Mouse (Mus musculus) heart, embryonic 11.5 days (tissue): ENCODE measurements around the gene Gm45021. TPM values are rescaled to one million over a fixed set of nuclear protein-coding genes. Genes with fewer than 3 reads are reported as not detected.
"Not testable (repeated sequence)": the region's sequence is repeated elsewhere in the genome, so short reads cannot be mapped to it uniquely, and the experiment has no call there.

Experiments used
- ATAC-seq: fragments of 200-750 bp; cut with Nextera tagmentation; replicated peaks from 2 replicates; pipeline ENCODE4 v1.8.0; 2017; ENCODE audit warnings: moderate library complexity; ENCODE audit not compliant: insufficient number of reproducible peaks, low FRiP score, low TSS enrichment
- H3K27ac ChIP-seq: fragments of 300-500 bp; sonication (generic); 2 replicates; pipeline ENCODE4 v1.5.1; 2014; ENCODE audit warnings: mild to moderate bottlenecking, low read depth, low read length
- H3K27me3 ChIP-seq: fragments of 300-500 bp; sonication (generic); 2 replicates; pipeline ENCODE4 v1.6.1; 2014; ENCODE audit warnings: mild to moderate bottlenecking, low read length, mixed read lengths; ENCODE audit not compliant: control insufficient read depth, insufficient read depth
- H3K36me3 ChIP-seq: fragments of 300-500 bp; sonication (generic); 2 replicates; pipeline ENCODE4 v1.6.1; 2014; ENCODE audit warnings: mild to moderate bottlenecking, low read length, moderate library complexity, mixed read lengths; ENCODE audit not compliant: control insufficient read depth, insufficient read depth
- H3K4me1 ChIP-seq: fragments of 300-500 bp; sonication (generic); 2 replicates; pipeline ENCODE4 v1.6.1; 2014; ENCODE audit warnings: low read length; ENCODE audit not compliant: control insufficient read depth, insufficient read depth
- H3K4me2 ChIP-seq: fragments of 300-500 bp; sonication (generic); 2 replicates; pipeline ENCODE4 v1.6.1; 2014; ENCODE audit warnings: mild to moderate bottlenecking, moderate library complexity
- H3K4me3 ChIP-seq: fragments of 300-500 bp; sonication (generic); 2 replicates; pipeline ENCODE4 v1.5.1; 2014; ENCODE audit warnings: low read depth, low read length
- H3K9ac ChIP-seq: fragments of 300-500 bp; sonication (generic); 2 replicates; pipeline ENCODE4 v1.6.1; 2014; ENCODE audit warnings: mild to moderate bottlenecking, low read depth, low read length, moderate library complexity
- H3K9me3 ChIP-seq: fragments of 300-500 bp; sonication (generic); replicated peaks from 2 replicates; pipeline ENCODE4 v1.6.1; 2016; ENCODE audit warnings: low read length; ENCODE audit not compliant: control insufficient read depth
- WGBS: fragments of 180-500 bp; shearing (Covaris S2); extraction: QIAGEN DNeasy Blood & Tissue Kit; methylation state at CpG from one replicate; pipeline ENCODE4 v1.1.7; 2014; ENCODE audit not compliant: insufficient replicate concordance; 5-methylcytosine and 5-hydroxymethylcytosine counted together
- polyA plus RNA-seq: library from polyadenylated mRNA; unstranded; fragments of >200 nt; fragmentation: Nextera tagmentation; extraction: Ambion mirVana; gene quantifications from 2 replicates; pipeline ENCODE4 v1.2.1, GENCODE M21; 2014

Gene Gm45021
- polyA plus RNA-seq, 1 experiment from 2014 or later: 1.3 TPM

- Histone ChIP-seq H3K9ac (no peak overlapping the region), H3K27me3 (no peaks in the 10 kb centered on the region), H3K4me2 (no peak overlapping the region), H3K36me3 (peaks cover 6% of the 10 kb centered on the region; the same call in 1 of the 2 replicates), H3K9me3 (no peaks in the 10 kb centered on the region), H3K4me3 (no peak overlapping the region), H3K27ac (no peak overlapping the region), H3K4me1 (no peaks in the 10 kb centered on the region)
- WGBS: 89% methylated on average over 5 of the region's 5 CpGs
- no peak for ATAC-seq
Observed at GRCm38 (mm10) chr6:48614756-48615155, 25.3 kb downstream of the Gm45021 start.

- H3K27me3 ChIP-seq: no peaks in the 10 kb centered on the region; the same call in 1 of the 2 replicates
- no peak overlapping the region for H3K9ac ChIP-seq
- no peak overlapping the region for H3K4me2 ChIP-seq
- no peak overlapping the region for H3K27ac ChIP-seq
- H3K9me3 ChIP-seq: no peaks in the 10 kb centered on the region
- H3K4me1 ChIP-seq: no peaks in the 10 kb centered on the region
- ATAC-seq: no peak
- H3K4me3 ChIP-seq: no peak overlapping the region
- peaks cover 16% of the 10 kb centered on the region for H3K36me3 ChIP-seq
- 85% methylated on average over 30 of the region's 30 CpGs for WGBS
Observed at GRCm38 (mm10) chr6:48620031-48620430, 30.6 kb downstream of the Gm45021 start.

DNA sequence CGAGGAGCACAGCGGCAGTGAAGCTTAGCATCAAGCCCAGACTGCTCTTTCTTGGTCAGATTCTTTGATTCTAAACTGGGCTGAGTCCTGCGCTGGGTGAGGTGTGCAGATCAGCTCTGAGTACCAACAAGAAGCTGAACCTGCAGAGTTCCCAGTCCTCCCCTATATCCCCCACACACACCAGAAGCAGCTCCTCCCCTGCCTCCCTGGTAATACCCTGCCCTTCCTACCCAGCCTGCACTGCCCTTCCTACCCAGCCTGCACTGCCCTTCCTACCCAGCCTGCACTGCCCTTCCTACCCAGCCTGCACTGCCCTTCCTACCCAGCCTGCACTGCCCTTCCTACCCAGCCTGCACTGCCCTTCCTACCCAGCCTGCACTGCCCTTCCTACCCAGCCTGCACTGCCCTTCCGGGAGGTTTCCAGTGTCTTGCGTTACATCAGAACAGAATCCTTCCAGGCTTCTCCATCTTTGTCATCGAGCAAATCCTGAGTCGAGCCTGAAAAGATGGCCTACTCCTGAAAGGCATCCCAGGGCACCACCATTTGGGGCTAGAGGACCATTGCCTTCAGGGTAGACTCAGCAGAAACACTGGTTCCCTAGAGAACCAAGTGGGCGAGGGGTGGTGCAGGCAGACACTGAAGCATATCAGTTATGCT lies 32.9 kb downstream of the Gm45021 start:
- not testable (repeated sequence) for H3K27ac ChIP-seq, ATAC-seq, H3K9ac ChIP-seq, H3K4me2 ChIP-seq, H3K4me3 ChIP-seq, H3K4me1 ChIP-seq, H3K9me3 ChIP-seq
- 83% methylated on average over 8 of the region's 8 CpGs for WGBS
- peaks cover 14% of the 10 kb centered on the region for H3K27me3 ChIP-seq
- H3K36me3 ChIP-seq: peaks cover 16% of the 10 kb centered on the region

DNA sequence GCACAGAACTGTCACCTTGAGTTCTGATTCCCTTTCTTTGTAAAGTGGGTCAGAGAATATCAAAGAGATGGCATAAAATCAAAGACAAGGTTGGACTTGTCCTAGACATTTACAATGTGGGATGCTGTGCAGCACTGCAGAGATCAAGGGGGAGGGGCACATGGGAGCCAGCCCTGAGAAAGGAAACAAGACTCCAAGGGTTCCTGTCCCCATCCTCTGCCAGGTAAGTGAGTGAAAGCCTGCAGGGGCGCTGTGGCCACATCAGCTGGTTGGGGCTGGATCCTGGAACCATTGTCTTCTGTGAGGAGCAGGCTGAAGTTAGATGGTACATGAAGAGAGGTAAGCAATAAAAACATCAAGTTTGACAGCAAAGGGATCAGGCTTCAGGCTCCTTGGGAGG lies 34.0 kb downstream of the Gm45021 start:
- no peak for ATAC-seq
- H3K4me1 ChIP-seq: peaks cover 11% of the 10 kb centered on the region
- 17% methylated on average over 1 of the region's 1 CpGs for WGBS
- no peak overlapping the region for H3K4me2 ChIP-seq
- no peaks in the 10 kb centered on the region for H3K9me3 ChIP-seq
- H3K4me3 ChIP-seq: no peak overlapping the region
- peaks cover 25% of the 10 kb centered on the region for H3K27me3 ChIP-seq
- H3K9ac ChIP-seq: no peak overlapping the region
- H3K27ac ChIP-seq: no peak overlapping the region
- peaks cover 16% of the 10 kb centered on the region for H3K36me3 ChIP-seq

DNA sequence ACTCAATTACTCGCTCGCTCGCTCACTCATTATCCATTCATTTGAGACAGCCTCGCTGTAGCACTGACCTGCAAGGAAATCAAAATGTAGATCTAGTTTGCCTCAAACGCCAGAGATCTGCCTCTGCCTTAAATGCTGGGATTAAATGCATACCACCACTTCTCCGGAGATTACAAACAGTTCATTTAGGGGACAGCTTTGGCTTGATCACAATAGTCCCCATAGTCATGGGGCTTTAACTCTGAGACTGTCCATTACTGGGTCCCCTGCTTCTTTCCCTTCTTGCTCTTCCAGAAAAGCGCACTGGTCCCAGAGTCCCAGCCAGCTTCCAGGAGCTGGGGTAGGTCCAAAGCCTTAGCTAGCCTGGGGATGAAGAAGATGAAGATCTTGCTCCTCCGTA lies 37.1 kb downstream of the Gm45021 start, which contains the start of gene AI854703:
Gene AI854703 (plus strand): TSS at position 301 of the 400 bp plus-strand sequence.
- peaks cover 21% of the 10 kb centered on the region for H3K4me1 ChIP-seq
- peak within 1 kb of the TSS; percentile 48 for H3K4me3 ChIP-seq
- H3K9me3 ChIP-seq: no peaks in the 10 kb centered on the region
- no peak within 1 kb of the TSS for H3K27ac ChIP-seq
- no peaks in the 10 kb centered on the region for H3K36me3 ChIP-seq
- ATAC-seq: no peak
- WGBS: 41% methylated on average over 8 of the region's 8 CpGs
- H3K9ac ChIP-seq: peak within 1 kb of the TSS; percentile 69
- peak within 1 kb of the TSS; percentile 79 for H3K4me2 ChIP-seq
- H3K27me3 ChIP-seq: peaks cover 32% of the 10 kb centered on the region

DNA sequence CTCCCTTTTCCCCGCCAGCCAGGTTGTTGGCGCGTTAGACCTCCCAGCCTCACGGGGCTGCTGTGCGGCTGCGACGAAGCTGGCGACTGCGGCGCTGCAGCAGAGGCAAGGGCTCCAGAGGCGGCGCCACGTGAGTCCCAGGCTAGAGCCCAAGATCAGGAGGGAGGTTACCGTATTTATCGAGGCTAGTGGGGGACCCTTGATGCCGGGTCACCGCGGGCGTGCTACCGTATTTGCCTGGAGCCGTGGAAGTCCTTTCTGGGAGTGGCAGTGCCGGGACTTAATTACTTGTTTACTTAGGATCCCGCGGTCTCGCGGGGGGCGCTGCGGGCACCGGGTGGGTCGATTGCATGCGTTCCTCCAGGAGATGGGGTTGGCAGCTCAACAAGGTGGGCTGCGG lies 37.6 kb downstream of the Gm45021 start:
- ATAC-seq: no peak
- WGBS: under 1% methylated on average over 32 of the region's 32 CpGs

DNA sequence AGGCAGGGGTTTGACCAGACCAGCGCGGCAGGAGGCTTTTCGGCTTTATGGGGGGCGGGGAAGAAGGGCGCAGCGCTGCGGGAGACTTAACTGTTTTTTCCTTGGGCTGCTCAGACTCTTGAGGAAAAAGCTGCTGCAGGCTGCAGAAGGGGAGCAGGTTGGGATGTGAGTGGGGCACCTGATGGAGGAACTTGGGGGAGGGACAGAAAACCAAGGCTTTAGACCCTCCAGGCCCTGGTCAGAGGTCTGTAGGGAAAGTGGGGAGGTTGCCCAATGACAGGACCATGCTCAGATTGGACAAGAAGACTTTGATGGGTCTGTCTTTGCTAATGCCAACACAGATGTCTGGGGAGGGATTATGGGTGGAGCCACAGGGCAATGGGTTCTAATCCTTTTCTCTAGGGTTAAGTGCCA lies 38.1 kb downstream of the Gm45021 start:
- H3K4me3 ChIP-seq: peak overlapping the region; percentile 48
- peak overlapping the region; percentile 69; the same call in 1 of the 2 replicates for H3K9ac ChIP-seq
- H3K4me2 ChIP-seq: peak overlapping the region; percentile 79
- peaks cover 32% of the 10 kb centered on the region for H3K27me3 ChIP-seq
- no peak overlapping the region for H3K27ac ChIP-seq
- H3K36me3 ChIP-seq: no peaks in the 10 kb centered on the region
- peaks cover 21% of the 10 kb centered on the region for H3K4me1 ChIP-seq
- H3K9me3 ChIP-seq: no peaks in the 10 kb centered on the region
- WGBS: 5% methylated on average over 7 of the region's 7 CpGs
- ATAC-seq: no peak

More for the DNA sequence above, 37.6 kb downstream of the Gm45021 start:
- no peaks in the 10 kb centered on the region for H3K36me3 ChIP-seq
- H3K27ac ChIP-seq: no peak overlapping the region
- peak overlapping the region; percentile 48 for H3K4me3 ChIP-seq
- no peaks in the 10 kb centered on the region for H3K9me3 ChIP-seq
- peak overlapping the region; percentile 79 for H3K4me2 ChIP-seq
- peaks cover 32% of the 10 kb centered on the region for H3K27me3 ChIP-seq
- peaks cover 21% of the 10 kb centered on the region for H3K4me1 ChIP-seq
- H3K9ac ChIP-seq: peak overlapping the region; percentile 69

DNA sequence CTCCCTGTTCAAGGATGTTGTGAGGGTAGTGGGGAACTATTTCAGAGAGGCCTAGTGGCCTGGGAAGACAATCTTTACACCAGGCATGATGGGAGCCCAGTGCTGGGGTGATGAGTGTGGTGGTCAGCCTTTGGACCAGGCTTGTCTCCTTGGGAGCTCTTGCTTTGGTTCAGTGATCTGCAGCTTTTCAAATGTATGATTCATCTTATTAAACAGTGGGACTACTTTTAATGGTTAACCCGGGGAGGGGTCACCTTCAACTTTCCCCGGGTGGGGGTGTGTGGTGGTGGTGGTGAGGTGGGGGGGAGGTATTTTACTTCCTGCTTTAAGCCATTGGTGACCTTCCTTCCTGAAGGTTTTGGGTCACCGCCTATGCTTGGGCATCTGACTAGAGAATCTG lies 39.0 kb downstream of the Gm45021 start:
- peaks cover 32% of the 10 kb centered on the region for H3K27me3 ChIP-seq

More for the DNA sequence above, 39.0 kb downstream of the Gm45021 start:
- Histone ChIP-seq H3K4me3 (no peak overlapping the region), H3K36me3 (no peaks in the 10 kb centered on the region), H3K27ac (no peak overlapping the region), H3K9me3 (no peaks in the 10 kb centered on the region), H3K9ac (no peak overlapping the region), H3K4me2 (no peak overlapping the region), H3K4me1 (peaks cover 21% of the 10 kb centered on the region)
- 56% methylated on average over 3 of the region's 3 CpGs for WGBS
- ATAC-seq: no peak
